Mouse (Mus musculus): ENCODE results near the gene Picalm. TPM values are rescaled to one million over a fixed set of nuclear protein-coding genes. Genes with fewer than 3 reads are reported as not detected.

Picalm gene
- polyA plus RNA-seq (2015; fragmentation: Nextera tagmentation; extraction: Ambion mirVana): 26.6 and 28.0 TPM in 2 replicates

DNA sequence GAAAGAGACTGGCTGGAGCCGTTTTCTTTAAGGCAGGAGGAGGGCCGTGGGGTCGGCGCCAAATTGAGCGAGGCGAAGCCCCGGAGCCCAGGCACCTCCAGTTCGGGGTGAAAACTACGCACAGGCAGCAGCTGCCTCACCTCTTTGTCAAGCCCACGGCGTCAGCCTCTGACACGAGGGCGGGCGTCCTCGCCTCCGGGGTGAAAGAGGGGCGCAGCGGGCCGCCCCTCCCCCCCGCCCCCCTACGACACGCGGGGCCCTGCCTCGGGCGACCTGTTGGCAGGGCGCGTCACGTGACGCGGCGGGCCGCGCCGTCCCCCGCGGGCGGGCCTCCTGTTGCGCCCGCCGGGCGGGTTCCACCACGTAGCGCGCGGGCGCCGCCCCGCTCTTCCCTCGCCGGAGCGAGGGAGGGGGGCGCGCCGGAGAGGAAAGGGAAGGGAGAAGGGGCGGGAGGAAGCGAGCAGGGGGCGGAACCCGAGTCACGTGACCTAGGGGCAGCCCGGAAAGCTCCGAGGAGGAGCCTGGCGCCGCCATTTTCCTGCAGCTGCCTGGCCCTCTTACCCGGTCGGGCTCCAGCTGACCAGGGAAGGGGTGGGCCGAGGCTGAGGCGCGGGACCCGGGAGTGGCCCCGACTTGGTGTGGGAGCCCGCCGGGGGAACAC lies at the start of gene Picalm:
Picalm (plus strand) TSS at position 482 of the 661 bp plus-strand sequence.
- Histone ChIP-seq H3K4me1 (replicated peaks) (peaks cover 21% of the 10 kb centered on the region), H3K36me3 (no peaks in the 10 kb centered on the region), H3K27me3 (no peaks in the 10 kb centered on the region), H3K27ac (peak within 1 kb of the TSS; percentile 100), H3K4me2 (peak within 1 kb of the TSS; percentile 87), H3K9ac (peak within 1 kb of the TSS; percentile 99), H3K4me3 (peak within 1 kb of the TSS; percentile 97), H3K9me3 (replicated peaks) (no peaks in the 10 kb centered on the region)
- WGBS: under 1% methylated on average over 67 of the region's 72 CpGs
- ATAC-seq (replicated peaks; ENCODE audit: insufficient number of reproducible peaks, insufficient read depth, low FRiP score, low read depth): peak; percentile 93

DNA sequence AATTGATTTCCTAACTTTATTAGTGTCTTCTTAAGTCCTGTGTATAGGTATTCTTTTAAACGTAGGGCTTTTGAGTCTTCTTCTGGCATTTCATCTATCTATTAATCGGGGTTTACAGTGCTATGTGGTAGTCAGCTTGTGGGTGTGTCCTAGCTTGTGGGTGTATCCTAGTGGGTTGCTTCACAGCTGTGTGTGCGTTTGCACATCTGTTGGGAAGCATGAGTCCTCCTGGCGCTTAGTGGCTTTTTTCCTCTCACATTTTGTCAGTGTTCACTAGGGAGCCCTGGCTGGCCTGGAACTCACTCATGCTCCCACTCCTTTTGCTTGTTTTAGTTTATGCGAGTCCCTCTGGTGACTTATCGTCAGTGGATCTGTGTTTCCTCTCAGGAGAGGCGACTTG lies 46.2 kb upstream of the Picalm start:
- Histone ChIP-seq H3K27me3 (no peaks in the 10 kb centered on the region), H3K27ac (no peak overlapping the region), H3K4me2 (no peak overlapping the region), H3K4me1 (replicated peaks) (peaks cover 26% of the 10 kb centered on the region), H3K9ac (no peak overlapping the region), H3K4me3 (no peak overlapping the region), H3K9me3 (replicated peaks) (no peaks in the 10 kb centered on the region), H3K36me3 (no peaks in the 10 kb centered on the region)
- ATAC-seq (replicated peaks; ENCODE audit: insufficient number of reproducible peaks, insufficient read depth, low FRiP score, low read depth): no peak
- 63% methylated on average over 7 of the region's 7 CpGs for WGBS

DNA sequence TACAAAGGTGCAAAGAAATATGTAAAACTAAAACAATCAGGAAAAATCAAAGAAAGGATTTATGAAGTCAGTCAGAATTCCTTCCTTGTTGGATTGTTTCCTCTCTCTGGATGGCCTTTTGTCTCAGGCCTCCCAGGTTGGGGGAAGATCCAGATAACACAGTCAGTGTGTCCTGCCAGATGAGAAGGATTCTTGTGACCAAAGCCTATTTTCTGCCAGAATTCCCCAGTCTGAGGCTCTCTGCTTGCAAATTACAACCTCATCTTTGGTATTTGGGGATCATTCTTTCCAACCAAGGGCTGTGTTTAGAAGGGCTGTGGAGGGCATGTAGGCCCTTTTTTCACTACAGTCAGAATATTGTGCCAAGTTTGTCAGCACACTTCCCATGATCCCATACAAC lies 45.5 kb upstream of the Picalm start:
- Histone ChIP-seq H3K36me3 (no peaks in the 10 kb centered on the region), H3K4me1 (replicated peaks) (peaks cover 26% of the 10 kb centered on the region), H3K9ac (no peak overlapping the region), H3K27me3 (no peaks in the 10 kb centered on the region), H3K4me3 (no peak overlapping the region), H3K4me2 (no peak overlapping the region), H3K27ac (no peak overlapping the region), H3K9me3 (replicated peaks) (no peaks in the 10 kb centered on the region)
- no peak for ATAC-seq (replicated peaks; ENCODE audit: insufficient number of reproducible peaks, insufficient read depth, low FRiP score, low read depth)

DNA sequence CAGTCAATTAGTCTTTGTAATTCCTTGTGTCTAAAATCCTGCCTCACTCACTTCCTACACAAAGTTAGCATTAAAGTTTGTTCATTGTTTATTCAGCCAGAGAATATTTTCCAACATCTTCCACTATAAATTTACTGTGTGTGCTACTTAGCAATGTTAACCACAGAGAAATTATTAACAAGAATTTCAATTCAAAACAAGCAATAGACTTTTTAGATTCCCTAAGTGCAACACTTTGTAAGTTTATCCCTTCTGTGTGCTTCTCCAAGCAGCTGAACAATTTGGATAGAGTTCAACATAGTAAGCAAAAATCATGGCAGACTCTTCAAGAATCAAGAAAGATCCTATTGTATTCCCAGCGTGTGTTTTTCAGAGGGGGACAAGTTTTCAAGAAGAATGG lies 44.3 kb upstream of the Picalm start:
- 45% methylated on average over 1 of the region's 1 CpGs for WGBS
- Histone ChIP-seq H3K27ac (no peak overlapping the region), H3K27me3 (no peaks in the 10 kb centered on the region), H3K4me3 (no peak overlapping the region), H3K9ac (no peak overlapping the region), H3K36me3 (no peaks in the 10 kb centered on the region), H3K9me3 (replicated peaks) (no peaks in the 10 kb centered on the region), H3K4me1 (replicated peaks) (peaks cover 19% of the 10 kb centered on the region), H3K4me2 (no peak overlapping the region)
- ATAC-seq (replicated peaks; ENCODE audit: insufficient number of reproducible peaks, insufficient read depth, low FRiP score, low read depth): no peak

DNA sequence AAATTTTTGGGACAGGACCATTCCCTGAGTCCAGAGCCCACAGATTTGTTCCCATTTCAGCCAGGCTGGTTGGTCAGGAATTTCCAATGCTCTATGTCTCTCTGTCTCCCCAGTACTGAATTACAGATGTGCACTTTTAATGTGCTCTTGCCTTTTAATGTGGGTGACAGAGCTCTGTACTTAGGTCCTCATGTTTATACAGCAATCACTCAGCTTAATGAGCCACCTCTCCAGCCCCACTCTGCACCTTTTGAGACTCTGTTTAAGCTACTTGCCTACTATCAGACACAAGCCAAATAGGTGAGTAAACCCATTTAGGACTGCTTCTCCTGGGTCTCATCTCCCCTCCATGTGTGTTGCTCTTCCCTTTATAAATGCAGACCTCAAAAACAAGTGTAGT lies 43.2 kb upstream of the Picalm start:
- Histone ChIP-seq H3K27ac (no peak overlapping the region), H3K9ac (no peak overlapping the region), H3K27me3 (no peaks in the 10 kb centered on the region), H3K9me3 (replicated peaks) (no peaks in the 10 kb centered on the region), H3K4me3 (no peak overlapping the region), H3K36me3 (no peaks in the 10 kb centered on the region), H3K4me1 (replicated peaks) (peaks cover 12% of the 10 kb centered on the region; the same call in 1 of the 2 replicates), H3K4me2 (no peak overlapping the region)
- no peak for ATAC-seq (replicated peaks; ENCODE audit: insufficient number of reproducible peaks, insufficient read depth, low FRiP score, low read depth)

DNA sequence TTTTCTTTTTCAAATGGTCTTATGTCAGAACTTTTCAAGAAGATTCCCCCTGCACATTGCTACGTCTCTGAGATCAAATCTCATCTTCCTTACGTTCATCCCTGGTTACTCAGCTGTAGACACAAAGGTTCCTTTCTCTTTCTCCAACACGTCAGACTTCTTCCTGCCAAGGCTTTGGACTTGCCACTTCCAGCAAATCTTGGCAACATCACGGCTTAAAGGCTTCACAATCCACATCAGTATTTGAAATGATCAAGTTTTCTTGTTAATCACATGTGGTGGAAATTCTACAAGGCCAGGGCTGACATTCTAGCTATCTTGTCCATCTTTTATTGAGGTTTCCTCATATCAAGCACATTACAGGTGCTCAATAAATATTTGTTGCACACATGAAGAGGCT lies 39.0 kb upstream of the Picalm start:
- no peak overlapping the region for H3K4me2 ChIP-seq
- 72% methylated on average over 4 of the region's 4 CpGs for WGBS
- no peaks in the 10 kb centered on the region for H3K27me3 ChIP-seq
- H3K4me1 ChIP-seq (replicated peaks): no peaks in the 10 kb centered on the region
- ATAC-seq (replicated peaks; ENCODE audit: insufficient number of reproducible peaks, insufficient read depth, low FRiP score, low read depth): no peak
- no peak overlapping the region for H3K27ac ChIP-seq
- no peak overlapping the region for H3K9ac ChIP-seq
- H3K4me3 ChIP-seq: no peak overlapping the region
- no peaks in the 10 kb centered on the region for H3K9me3 ChIP-seq (replicated peaks)
- no peaks in the 10 kb centered on the region for H3K36me3 ChIP-seq

DNA sequence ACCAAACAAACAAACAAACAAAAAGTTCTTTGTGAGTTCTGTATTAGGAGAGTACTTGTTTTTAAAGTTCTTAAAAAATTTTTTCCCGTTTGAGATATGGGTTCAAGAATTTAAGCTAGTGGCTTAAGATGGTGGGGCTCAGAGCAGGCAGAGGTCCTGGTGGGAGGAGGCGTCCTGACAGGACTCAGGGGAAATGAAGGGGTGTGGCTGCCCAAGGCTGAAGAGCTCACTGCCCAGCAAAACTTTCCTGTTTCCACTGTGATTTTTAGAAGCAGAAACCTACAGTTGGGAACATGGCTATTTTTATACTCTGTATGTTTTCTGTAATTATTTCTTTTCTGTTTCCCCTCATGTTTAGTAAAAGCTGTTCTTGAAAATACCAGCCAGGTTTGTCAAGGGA lies 38.3 kb upstream of the Picalm start:
- no peaks in the 10 kb centered on the region for H3K36me3 ChIP-seq
- H3K27ac ChIP-seq: peak overlapping the region; percentile 40; the same call in 1 of the 2 replicates
- H3K27me3 ChIP-seq: no peaks in the 10 kb centered on the region
- H3K4me2 ChIP-seq: no peak overlapping the region
- 35% methylated on average over 2 of the region's 2 CpGs for WGBS
- no peak overlapping the region for H3K9ac ChIP-seq
- H3K9me3 ChIP-seq (replicated peaks): no peaks in the 10 kb centered on the region
- no peak for ATAC-seq (replicated peaks; ENCODE audit: insufficient number of reproducible peaks, insufficient read depth, low FRiP score, low read depth)
- H3K4me3 ChIP-seq: no peak overlapping the region
- no peaks in the 10 kb centered on the region for H3K4me1 ChIP-seq (replicated peaks)

DNA sequence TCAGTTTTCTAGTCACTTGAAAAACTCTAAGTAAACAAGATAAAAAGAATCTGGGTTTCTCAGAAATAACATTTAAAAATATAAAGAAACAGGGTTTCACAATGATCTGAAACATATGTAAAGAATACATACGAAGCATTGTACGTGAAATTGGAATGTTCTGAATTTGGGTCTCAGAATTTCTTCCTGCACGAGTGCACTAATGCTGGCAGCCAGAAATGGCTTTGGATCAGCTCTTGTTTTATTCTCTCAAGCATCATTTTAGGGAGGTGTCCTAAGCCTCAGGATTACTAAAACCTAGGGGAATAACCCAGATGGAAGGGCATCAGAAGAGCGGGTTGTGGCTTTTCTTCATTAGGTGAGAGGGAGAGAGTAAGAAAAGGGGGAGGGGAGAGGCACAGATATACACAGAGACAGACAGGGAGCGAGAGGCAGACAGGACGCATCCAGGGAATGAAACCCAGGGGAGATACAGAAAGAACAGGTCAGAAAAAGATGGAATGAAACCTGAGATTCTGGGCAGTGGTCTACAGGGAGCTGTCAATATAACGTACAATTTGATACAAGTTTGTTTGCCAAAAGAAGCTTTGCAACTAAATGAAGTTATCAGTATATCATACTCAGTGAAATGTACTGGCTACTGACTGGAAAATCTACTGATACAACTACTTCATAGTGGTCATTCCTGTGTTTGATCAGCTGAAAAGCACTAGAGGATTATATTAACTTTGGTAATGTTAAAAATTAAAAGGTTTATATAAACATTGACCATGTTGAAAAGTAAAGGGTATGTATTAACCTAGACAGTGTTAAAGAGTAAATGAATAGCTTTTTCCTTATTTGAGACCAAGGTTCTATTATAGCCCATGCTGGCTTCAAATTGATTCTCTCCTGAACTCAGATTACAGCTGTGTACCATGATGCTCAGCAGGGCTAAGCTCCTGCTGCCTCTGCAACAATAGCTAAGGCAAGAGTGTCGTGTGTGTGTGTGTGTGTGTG lies 37.3 kb upstream of the Picalm start:
- Histone ChIP-seq H3K4me1 (replicated peaks) (no peaks in the 10 kb centered on the region), H3K27me3 (no peaks in the 10 kb centered on the region), H3K27ac (no peak overlapping the region), H3K9me3 (replicated peaks) (no peaks in the 10 kb centered on the region), H3K9ac (no peak overlapping the region), H3K4me3 (no peak overlapping the region), H3K36me3 (no peaks in the 10 kb centered on the region), H3K4me2 (no peak overlapping the region)
- WGBS: 85% methylated on average over 8 of the region's 8 CpGs
- ATAC-seq (replicated peaks; ENCODE audit: insufficient number of reproducible peaks, insufficient read depth, low FRiP score, low read depth): no peak

DNA sequence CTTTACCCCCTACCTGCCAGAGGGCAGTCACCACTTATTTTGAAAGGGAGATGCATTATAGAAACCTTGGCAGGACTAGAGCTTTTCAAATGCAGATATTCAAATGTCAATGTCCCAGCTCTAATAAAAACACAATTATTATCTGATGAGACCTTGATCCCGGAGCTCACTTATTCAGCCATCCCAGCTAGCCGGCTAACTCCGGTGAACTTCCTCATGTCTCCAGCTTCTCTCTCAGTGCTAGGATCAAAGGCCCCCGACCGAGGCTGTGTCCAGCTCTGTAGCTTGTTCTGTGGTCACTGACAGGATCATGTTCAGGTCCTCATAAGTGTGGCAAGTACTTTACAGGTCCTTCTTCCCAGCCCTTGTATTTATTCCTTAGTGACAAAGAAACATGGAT lies 34.9 kb upstream of the Picalm start:
- H3K27me3 ChIP-seq: no peaks in the 10 kb centered on the region
- no peak overlapping the region for H3K4me2 ChIP-seq
- H3K36me3 ChIP-seq: no peaks in the 10 kb centered on the region
- WGBS: 85% methylated on average over 5 of the region's 5 CpGs
- H3K9me3 ChIP-seq (replicated peaks): no peaks in the 10 kb centered on the region
- H3K4me1 ChIP-seq (replicated peaks): 0 out of 2 replicates have a peak, but pooled peaks cover 3% of the 10 kb centered on the region
- no peak overlapping the region for H3K9ac ChIP-seq
- no peak overlapping the region for H3K27ac ChIP-seq
- H3K4me3 ChIP-seq: no peak overlapping the region
- no peak for ATAC-seq (replicated peaks; ENCODE audit: insufficient number of reproducible peaks, insufficient read depth, low FRiP score, low read depth)

DNA sequence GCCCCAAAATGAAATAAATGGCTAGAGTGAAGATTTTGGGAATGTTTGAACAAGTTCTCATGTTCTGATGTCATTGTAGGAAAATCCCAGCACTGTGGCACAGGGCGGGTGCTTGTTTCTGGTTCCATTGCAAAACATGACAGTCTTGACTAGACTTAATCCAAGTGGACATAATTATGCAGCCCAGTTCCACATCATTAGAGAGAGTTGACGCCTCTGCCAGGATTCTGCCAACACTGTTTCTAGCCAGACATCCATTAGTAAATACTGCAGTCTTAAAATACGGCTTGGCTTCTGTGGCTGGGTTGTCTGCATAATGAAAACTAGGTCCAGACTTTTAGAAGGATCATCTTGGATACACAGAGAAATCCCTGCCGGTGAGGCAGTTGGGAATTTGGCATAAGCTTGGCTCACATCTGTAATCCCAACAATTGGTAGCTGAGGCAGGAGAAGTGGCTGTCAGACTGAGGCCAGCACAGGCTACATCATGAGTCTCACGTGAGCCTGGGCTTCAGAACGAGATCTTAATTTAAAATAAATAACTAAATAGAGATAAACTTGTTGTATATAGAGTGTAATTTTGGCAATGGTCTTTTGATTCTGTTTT lies 34.1 kb upstream of the Picalm start:
- Histone ChIP-seq H3K9ac (no peak overlapping the region), H3K27ac (no peak overlapping the region), H3K4me1 (replicated peaks) (0 out of 2 replicates have a peak, but pooled peaks cover 3% of the 10 kb centered on the region), H3K4me3 (no peak overlapping the region), H3K9me3 (replicated peaks) (no peaks in the 10 kb centered on the region), H3K27me3 (no peaks in the 10 kb centered on the region), H3K4me2 (no peak overlapping the region), H3K36me3 (no peaks in the 10 kb centered on the region)
- no peak for ATAC-seq (replicated peaks; ENCODE audit: insufficient number of reproducible peaks, insufficient read depth, low FRiP score, low read depth)
- WGBS: 67% methylated on average over 6 of the region's 6 CpGs

DNA sequence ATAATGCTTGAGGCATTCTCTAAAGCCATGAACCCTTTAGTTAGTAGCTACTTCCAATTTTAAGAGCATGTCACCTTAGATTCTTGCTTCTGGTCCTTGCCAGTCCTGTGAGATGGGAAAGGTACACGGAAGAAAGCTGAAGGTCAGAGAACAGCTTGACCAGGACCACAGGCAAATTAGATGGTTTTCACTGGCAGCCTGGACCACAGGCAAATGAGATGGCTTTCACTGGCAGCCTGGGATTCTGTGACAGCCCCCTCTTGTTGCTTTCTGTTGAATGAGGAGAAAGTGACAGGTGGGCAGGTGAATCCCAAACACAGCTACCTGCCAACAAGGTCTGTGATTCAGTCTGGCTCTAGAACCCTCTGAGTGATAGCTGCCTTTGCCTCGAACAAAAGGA lies 33.4 kb upstream of the Picalm start:
- no peak overlapping the region for H3K4me2 ChIP-seq
- no peak overlapping the region for H3K27ac ChIP-seq
- peaks cover 6% of the 10 kb centered on the region; the same call in 1 of the 2 replicates for H3K4me1 ChIP-seq (replicated peaks)
- H3K9me3 ChIP-seq (replicated peaks): no peaks in the 10 kb centered on the region
- WGBS: 57% methylated on average over 2 of the region's 2 CpGs
- no peaks in the 10 kb centered on the region for H3K36me3 ChIP-seq
- ATAC-seq (replicated peaks; ENCODE audit: insufficient number of reproducible peaks, insufficient read depth, low FRiP score, low read depth): no peak
- no peak overlapping the region for H3K4me3 ChIP-seq
- H3K27me3 ChIP-seq: no peaks in the 10 kb centered on the region
- H3K9ac ChIP-seq: no peak overlapping the region

All from heart, embryonic 15.5 days (tissue).